Mouse (Mus musculus) heart, postnatal 0 days (tissue): ENCODE measurements at regions not wholly inside any gene's neighbourhood (a gene's known extent, or its start where the extent isn't known, plus 50 kb on each side); places are given as distances from the start of the nearest gene placed in this dataset.

Experiments
- CTCF ChIP-seq: IDR thresholded peaks from 2 replicates; pipeline ENCODE4 v1.5.1; 2016; ENCODE audit warnings: antibody characterized with exemption, control low read depth, low read depth
- EP300 ChIP-seq: IDR thresholded peaks from 2 replicates; pipeline ENCODE4 v1.6.1; 2016; ENCODE audit warnings: antibody characterized with exemption, low read depth

DNA sequence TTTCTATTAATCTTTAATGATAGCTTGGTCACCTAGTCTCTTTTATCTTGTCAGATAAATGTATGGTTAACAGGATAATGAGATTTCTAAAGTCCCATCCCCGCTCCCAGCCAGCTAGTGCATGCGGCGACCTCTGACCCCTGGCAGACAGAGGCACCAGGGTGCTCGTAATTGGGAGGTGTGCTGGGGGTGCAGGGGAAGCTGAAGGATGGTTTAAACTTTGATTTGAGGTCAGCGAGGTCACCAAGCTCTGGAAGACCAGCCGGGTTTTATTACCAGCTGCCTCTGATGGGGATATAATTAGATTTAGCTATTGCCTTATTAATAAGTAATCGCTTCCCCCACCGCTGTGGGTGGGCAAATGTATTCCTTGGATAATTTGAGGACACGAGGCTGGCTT is 276.5 kb downstream of the Uaca start:
- no peak for TF ChIP-seq CTCF
- no peak for TF ChIP-seq EP300
